Mouse (Mus musculus): ENCODE data around the gene Haus3. TPM values are rescaled to one million over a fixed set of nuclear protein-coding genes. Genes with fewer than 3 reads are reported as not detected.

Haus3 gene
- 8.7 TPM for polyA plus RNA-seq (2014; fragmentation: Illumina TruSeq; extraction: RNeasy Lipid Tissue Mini Kit (QIAGEN cat#74804); ENCODE audit: low read depth, low replicate concordance)

GRCm38 (mm10) chr5:34168950-34169891 is at the start of gene Haus3, which contains the start of gene Poln:
Gene Haus3 (minus strand): TSS chr5:34169527.
Gene Poln (minus strand): TSS chr5:34169448.

GRCm38 (mm10) chr5:34187601-34188316 is 18.4 kb upstream of the Haus3 start, which contains the start of gene Mxd4:
Gene Mxd4 (minus strand): TSS chr5:34187720.

Other genes with a start within 250 kb of the Haus3 start
- gene Nelfa, start 233.1 kb downstream of the Haus3 start, polyA plus RNA-seq (2014; fragmentation: Illumina TruSeq; extraction: RNeasy Lipid Tissue Mini Kit (QIAGEN cat#74804); ENCODE audit: low read depth, low replicate concordance): 16.3 TPM
- gene Gm1673, start 186.1 kb downstream of the Haus3 start, polyA plus RNA-seq (2014; fragmentation: Illumina TruSeq; extraction: RNeasy Lipid Tissue Mini Kit (QIAGEN cat#74804); ENCODE audit: low read depth, low replicate concordance): 13.5 TPM
- gene Nat8l, start 173.5 kb downstream of the Haus3 start, polyA plus RNA-seq (2014; fragmentation: Illumina TruSeq; extraction: RNeasy Lipid Tissue Mini Kit (QIAGEN cat#74804); ENCODE audit: low read depth, low replicate concordance): 7.7 TPM
- gene Poln, start 79 bp downstream of the Haus3 start, polyA plus RNA-seq (2014; fragmentation: Illumina TruSeq; extraction: RNeasy Lipid Tissue Mini Kit (QIAGEN cat#74804); ENCODE audit: low read depth, low replicate concordance): 5.9 TPM
- gene Mxd4, start 18.2 kb upstream of the Haus3 start, polyA plus RNA-seq (2014; fragmentation: Illumina TruSeq; extraction: RNeasy Lipid Tissue Mini Kit (QIAGEN cat#74804); ENCODE audit: low read depth, low replicate concordance): 107 TPM
- gene Zfyve28, start 118.9 kb upstream of the Haus3 start, polyA plus RNA-seq (2014; fragmentation: Illumina TruSeq; extraction: RNeasy Lipid Tissue Mini Kit (QIAGEN cat#74804); ENCODE audit: low read depth, low replicate concordance): 0.74 TPM
- gene Cfap99, start 119.1 kb upstream of the Haus3 start, polyA plus RNA-seq (2014; fragmentation: Illumina TruSeq; extraction: RNeasy Lipid Tissue Mini Kit (QIAGEN cat#74804); ENCODE audit: low read depth, low replicate concordance): 0.87 TPM
- 80.5 TPM for gene Rnf4, start 166.8 kb upstream of the Haus3 start, polyA plus RNA-seq (2014; fragmentation: Illumina TruSeq; extraction: RNeasy Lipid Tissue Mini Kit (QIAGEN cat#74804); ENCODE audit: low read depth, low replicate concordance)
- 16.0 TPM for gene Fam193a, start 200.4 kb upstream of the Haus3 start, polyA plus RNA-seq (2014; fragmentation: Illumina TruSeq; extraction: RNeasy Lipid Tissue Mini Kit (QIAGEN cat#74804); ENCODE audit: low read depth, low replicate concordance)

Data from adipose tissue, adult 10 weeks (tissue).